Mouse (Mus musculus): ENCODE measurements around the gene Lilrb4a. TPM values are rescaled to one million over a fixed set of nuclear protein-coding genes. Genes with fewer than 3 reads are reported as not detected.

Gene Lilrb4a
- polyA plus RNA-seq (2014; fragmentation: Illumina TruSeq; extraction: RNeasy Lipid Tissue Mini Kit (QIAGEN cat#74804)), result 23.5 TPM

DNA sequence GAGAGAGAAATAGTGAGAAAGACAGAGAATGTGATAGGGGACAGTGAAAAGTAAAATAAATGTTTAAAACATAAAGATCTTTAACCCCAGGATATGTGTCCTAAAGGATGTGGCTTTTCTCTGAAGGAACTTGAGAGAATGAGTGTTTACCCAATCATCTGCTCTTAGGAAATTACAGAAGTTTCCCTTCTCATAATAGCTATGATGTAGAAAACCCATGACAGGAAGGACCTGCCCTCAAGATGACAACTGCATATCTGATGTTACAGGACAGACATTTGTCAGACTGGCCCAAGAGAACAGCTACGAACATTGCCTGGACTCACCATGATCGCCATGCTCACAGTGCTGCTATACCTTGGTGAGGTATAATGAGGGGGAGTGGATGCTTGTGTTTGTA lies at the start of gene Lilrb4a:
Lilrb4a (plus strand) TSS at position 266 of the 400 bp plus-strand sequence.

DNA sequence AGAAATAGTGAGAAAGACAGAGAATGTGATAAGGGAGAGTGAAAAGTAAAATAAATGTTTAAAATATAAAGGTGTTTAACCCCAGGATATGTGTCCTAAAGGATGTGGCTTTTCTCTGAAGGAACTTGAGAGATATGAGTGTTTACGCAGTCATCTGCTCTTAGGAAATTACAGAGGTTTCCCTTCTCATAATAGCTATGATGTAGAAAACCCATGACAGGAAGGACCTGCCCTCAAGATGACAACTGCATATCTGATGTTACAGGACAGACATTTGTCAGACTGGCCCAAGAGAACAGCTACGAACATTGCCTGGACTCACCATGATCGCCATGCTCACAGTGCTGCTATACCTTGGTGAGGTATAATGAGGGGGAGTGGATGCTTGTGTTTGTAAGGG lies 10.4 kb upstream of the Lilrb4a start, which contains the start of the genes Gm49339 and Lilr4b:
Gm49339 (plus strand) TSS at position 216 of the 400 bp plus-strand sequence.
Lilr4b (plus strand) TSS at position 236 of the 400 bp plus-strand sequence.

Other genes starting within 250 kb of the Lilrb4a start
- not detected for gene Gm49339, start 10.3 kb upstream of the Lilrb4a start, polyA plus RNA-seq (2014; fragmentation: Illumina TruSeq; extraction: RNeasy Lipid Tissue Mini Kit (QIAGEN cat#74804))
- 6.1 TPM for gene Lilr4b, start 10.3 kb upstream of the Lilrb4a start, polyA plus RNA-seq (2014; fragmentation: Illumina TruSeq; extraction: RNeasy Lipid Tissue Mini Kit (QIAGEN cat#74804))
- not detected for gene Fam162b, start 99.6 kb downstream of the Lilrb4a start, polyA plus RNA-seq (2014; fragmentation: Illumina TruSeq; extraction: RNeasy Lipid Tissue Mini Kit (QIAGEN cat#74804))
- 0.51 TPM for gene Gprc6a, start 140.5 kb downstream of the Lilrb4a start, polyA plus RNA-seq (2014; fragmentation: Illumina TruSeq; extraction: RNeasy Lipid Tissue Mini Kit (QIAGEN cat#74804))
- not detected for gene Rfx6, start 186.8 kb downstream of the Lilrb4a start, polyA plus RNA-seq (2014; fragmentation: Illumina TruSeq; extraction: RNeasy Lipid Tissue Mini Kit (QIAGEN cat#74804))

Data from ovary, adult 10 weeks (tissue).